Mouse (Mus musculus) midbrain, embryonic 10.5 days (tissue): ENCODE measurements around the gene Amotl1. TPM values are rescaled to one million over a fixed set of nuclear protein-coding genes. Genes with fewer than 3 reads are reported as not detected.
"Not testable (repeated sequence)": the region's sequence is repeated elsewhere in the genome, so short reads cannot be mapped to it uniquely, and the experiment has no call there.

Source experiments
- DNase-seq: peaks from one replicate; pipeline ENCODE4 v3.0.0-alpha.2; 2017; ENCODE audit warnings: low spot score
- H3K27ac ChIP-seq: fragments of 300-500 bp; sonication (generic); replicated peaks from 2 replicates; pipeline ENCODE4 v1.5.1; 2016; ENCODE audit warnings: mild to moderate bottlenecking
- H3K27me3 ChIP-seq: fragments of 300-500 bp; sonication (generic); 2 replicates; pipeline ENCODE4 v1.6.1; 2016; ENCODE audit warnings: low read depth, mild to moderate bottlenecking; ENCODE audit not compliant: poor library complexity, severe bottlenecking
- H3K36me3 ChIP-seq: fragments of 300-500 bp; sonication (generic); 2 replicates; pipeline ENCODE4 v1.6.1; 2016; ENCODE audit warnings: mild to moderate bottlenecking, moderate library complexity
- H3K4me1 ChIP-seq: fragments of 300-500 bp; sonication (generic); 2 replicates; pipeline ENCODE4 v1.6.1; 2016
- H3K4me3 ChIP-seq: fragments of 300-500 bp; sonication (generic); 2 replicates; pipeline ENCODE4 v1.5.1; 2016; ENCODE audit warnings: mild to moderate bottlenecking, moderate library complexity
- H3K9me3 ChIP-seq: fragments of 300-500 bp; sonication (generic); replicated peaks from 2 replicates; pipeline ENCODE4 v1.6.1; 2016; ENCODE audit warnings: mild to moderate bottlenecking
- WGBS: fragments of 180-500 bp; shearing (Covaris S2); methylation state at CpG from one replicate; pipeline ENCODE4 v1.1.7; 2016; 5-methylcytosine and 5-hydroxymethylcytosine counted together
- polyA plus RNA-seq: library from polyadenylated mRNA; unstranded; fragments of >200 nt; fragmentation: Nextera tagmentation; extraction: Ambion mirVana; gene quantifications from 2 replicates; pipeline ENCODE4 v1.2.1, GENCODE M21; 2016

Amotl1 gene
- polyA plus RNA-seq, 1 experiment from 2014 or later = 14.7 TPM

GRCm38 (mm10) chr9:14593880-14594279 lies 51.0 kb downstream of the Amotl1 start:
- Histone ChIP-seq H3K4me1 (no peaks in the 10 kb centered on the region), H3K9me3 (no peaks in the 10 kb centered on the region), H3K27me3 (no peaks in the 10 kb centered on the region), H3K4me3 (no peak overlapping the region), H3K36me3 (peaks cover 82% of the 10 kb centered on the region), H3K27ac (no peak overlapping the region)
- 91% methylated on average over 4 of the region's 4 CpGs for WGBS
- DNase-seq = no peak

GRCm38 (mm10) chr9:14590666-14591065 lies 54.2 kb downstream of the Amotl1 start:
- H3K36me3 ChIP-seq = peaks cover 81% of the 10 kb centered on the region
- WGBS = 91% methylated on average over 7 of the region's 7 CpGs
- H3K27me3 ChIP-seq = no peaks in the 10 kb centered on the region
- H3K4me1 ChIP-seq = peaks cover 11% of the 10 kb centered on the region
- H3K9me3 ChIP-seq = no peaks in the 10 kb centered on the region
- H3K4me3 ChIP-seq = no peak overlapping the region
- H3K27ac ChIP-seq = no peak overlapping the region
- no peak for DNase-seq

GRCm38 (mm10) chr9:14588690-14589089 lies 56.2 kb downstream of the Amotl1 start:
- WGBS = 78% methylated on average over 4 of the region's 4 CpGs
- H3K9me3 ChIP-seq = no peaks in the 10 kb centered on the region
- peaks cover 69% of the 10 kb centered on the region for H3K36me3 ChIP-seq
- H3K4me1 ChIP-seq = peaks cover 25% of the 10 kb centered on the region
- H3K27me3 ChIP-seq = no peaks in the 10 kb centered on the region
- no peak overlapping the region for H3K4me3 ChIP-seq
- no peak for DNase-seq
- H3K27ac ChIP-seq = no peak overlapping the region

GRCm38 (mm10) chr9:14585702-14586101 lies 59.2 kb downstream of the Amotl1 start:
- Histone ChIP-seq H3K4me3 (no peak overlapping the region), H3K9me3 (no peaks in the 10 kb centered on the region), H3K27ac (no peak overlapping the region), H3K27me3 (no peaks in the 10 kb centered on the region), H3K36me3 (peaks cover 56% of the 10 kb centered on the region), H3K4me1 (peaks cover 25% of the 10 kb centered on the region)
- WGBS = 53% methylated on average over 1 of the region's 1 CpGs
- DNase-seq = no peak

- H3K4me3 ChIP-seq = no peak overlapping the region
- H3K9me3 ChIP-seq = no peaks in the 10 kb centered on the region
- H3K27me3 ChIP-seq = no peaks in the 10 kb centered on the region
- WGBS = 93% methylated on average over 4 of the region's 4 CpGs
- H3K36me3 ChIP-seq = peaks cover 65% of the 10 kb centered on the region
- DNase-seq = no peak
- peaks cover 8% of the 10 kb centered on the region for H3K4me1 ChIP-seq
- no peak overlapping the region for H3K27ac ChIP-seq
Observed at GRCm38 (mm10) chr9:14578960-14579359, 65.9 kb downstream of the Amotl1 start.

DNA sequence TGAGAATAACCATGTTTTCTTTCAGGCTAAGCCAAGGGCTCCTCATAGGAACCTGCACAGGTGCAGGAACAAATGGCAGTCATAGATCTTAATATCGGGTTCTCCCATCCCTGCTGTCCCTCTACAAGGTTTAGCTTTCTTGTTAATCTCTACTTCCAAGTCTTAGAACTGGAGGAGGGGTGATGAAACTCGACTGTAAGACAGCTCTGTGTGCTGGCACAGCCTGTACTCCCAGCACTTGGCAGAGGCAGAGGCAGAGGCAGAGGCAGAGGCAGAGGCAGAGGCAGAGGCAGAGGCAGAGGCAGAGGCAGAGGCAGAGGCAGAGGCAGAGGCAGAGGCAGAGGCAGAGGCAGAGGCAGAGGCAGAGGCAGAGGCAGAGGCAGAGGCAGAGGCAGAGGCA lies 68.5 kb downstream of the Amotl1 start:
- peaks cover 80% of the 10 kb centered on the region for H3K36me3 ChIP-seq
- not testable (repeated sequence) for H3K27me3 ChIP-seq, DNase-seq, H3K9me3 ChIP-seq, H3K4me1 ChIP-seq, H3K27ac ChIP-seq, H3K4me3 ChIP-seq
- WGBS = 89% methylated on average over 2 of the region's 2 CpGs

- Histone ChIP-seq H3K9me3 (no peaks in the 10 kb centered on the region), H3K4me1 (no peaks in the 10 kb centered on the region), H3K27ac (peak overlapping the region; percentile 34; the same call in 1 of the 2 replicates), H3K27me3 (no peaks in the 10 kb centered on the region), H3K4me3 (no peak overlapping the region), H3K36me3 (peaks cover 80% of the 10 kb centered on the region)
- no peak for DNase-seq
- WGBS = 89% methylated on average over 12 of the region's 12 CpGs
Observed at GRCm38 (mm10) chr9:14574760-14575399, 70.0 kb downstream of the Amotl1 start.

- Histone ChIP-seq H3K4me1 (no peaks in the 10 kb centered on the region), H3K27ac (no peak overlapping the region), H3K9me3 (no peaks in the 10 kb centered on the region), H3K4me3 (no peak overlapping the region), H3K27me3 (no peaks in the 10 kb centered on the region), H3K36me3 (peaks cover 87% of the 10 kb centered on the region)
- no peak for DNase-seq
- WGBS = 95% methylated on average over 4 of the region's 4 CpGs
Observed at GRCm38 (mm10) chr9:14569175-14569975, 75.5 kb downstream of the Amotl1 start.

DNA sequence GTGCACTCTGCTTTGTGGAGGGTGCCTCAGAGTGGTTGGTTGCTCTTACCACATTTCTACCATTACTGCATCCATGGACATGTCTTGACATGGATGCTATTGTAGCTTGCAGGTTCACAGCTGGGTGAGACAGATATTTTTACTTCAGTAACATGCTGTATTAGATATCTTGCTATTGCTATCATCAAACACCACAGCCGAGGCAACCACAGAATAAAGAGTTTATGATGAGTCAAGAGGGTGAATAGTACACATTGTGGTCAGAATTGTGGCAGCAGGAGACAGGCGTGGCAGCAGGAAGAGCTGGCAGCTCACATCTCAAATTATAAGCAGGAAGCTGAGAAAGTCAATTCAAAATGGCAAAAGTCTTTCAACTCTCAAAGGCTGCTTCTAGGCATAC lies 76.4 kb downstream of the Amotl1 start:
- WGBS = 85% methylated on average over 2 of the region's 2 CpGs
- peaks cover 89% of the 10 kb centered on the region for H3K36me3 ChIP-seq

GRCm38 (mm10) chr9:14564486-14564885 lies 80.4 kb downstream of the Amotl1 start:
- Histone ChIP-seq H3K27ac (no peak overlapping the region), H3K9me3 (no peaks in the 10 kb centered on the region), H3K36me3 (peaks cover 92% of the 10 kb centered on the region), H3K4me3 (no peak overlapping the region), H3K4me1 (peaks cover 9% of the 10 kb centered on the region; the same call in 1 of the 2 replicates), H3K27me3 (no peaks in the 10 kb centered on the region)
- DNase-seq = no peak
- WGBS = 89% methylated on average over 3 of the region's 3 CpGs

More for the DNA sequence above, 76.4 kb downstream of the Amotl1 start:
- Histone ChIP-seq H3K4me3 (no peak overlapping the region), H3K9me3 (no peaks in the 10 kb centered on the region), H3K4me1 (no peaks in the 10 kb centered on the region), H3K27me3 (no peaks in the 10 kb centered on the region), H3K27ac (no peak overlapping the region)
- DNase-seq = no peak

- DNase-seq = no peak
- H3K36me3 ChIP-seq = peaks cover 90% of the 10 kb centered on the region
- H3K9me3 ChIP-seq = no peaks in the 10 kb centered on the region
- H3K4me3 ChIP-seq = no peak overlapping the region
- peaks cover 9% of the 10 kb centered on the region; the same call in 1 of the 2 replicates for H3K4me1 ChIP-seq
- no peaks in the 10 kb centered on the region for H3K27me3 ChIP-seq
- WGBS = 94% methylated on average over 7 of the region's 7 CpGs
- H3K27ac ChIP-seq = no peak overlapping the region
Observed at GRCm38 (mm10) chr9:14563351-14563750, 81.5 kb downstream of the Amotl1 start.

- no peak for DNase-seq
Observed at GRCm38 (mm10) chr9:14560545-14560944, 84.3 kb downstream of the Amotl1 start.

DNA sequence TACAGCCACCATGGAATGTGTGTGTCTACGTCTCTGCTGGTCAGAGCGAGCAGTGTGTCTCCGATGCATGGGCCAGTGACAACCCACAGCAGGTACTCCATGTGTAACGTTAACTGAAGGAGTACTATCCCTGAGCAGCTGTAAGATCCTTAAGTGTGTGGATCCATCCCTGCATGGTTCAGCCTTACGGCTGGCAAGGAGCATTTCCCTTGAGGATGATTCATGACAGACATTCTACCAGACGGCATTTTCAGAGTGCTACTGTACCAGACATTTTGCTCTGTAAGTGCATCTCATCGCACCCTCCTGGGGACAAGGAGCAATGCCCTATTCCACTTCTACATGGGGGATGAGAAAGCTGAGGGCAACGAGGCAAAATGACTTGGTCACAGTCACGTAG lies 84.9 kb downstream of the Amotl1 start:
- Histone ChIP-seq H3K36me3 (peaks cover 97% of the 10 kb centered on the region), H3K27ac (no peak overlapping the region), H3K4me3 (no peak overlapping the region), H3K27me3 (no peaks in the 10 kb centered on the region), H3K9me3 (no peaks in the 10 kb centered on the region), H3K4me1 (peaks cover 9% of the 10 kb centered on the region; the same call in 1 of the 2 replicates)
- WGBS = 90% methylated on average over 9 of the region's 9 CpGs
- DNase-seq = no peak

More at GRCm38 (mm10) chr9:14560545-14560944, 84.3 kb downstream of the Amotl1 start:
- Histone ChIP-seq H3K36me3 (peaks cover 97% of the 10 kb centered on the region), H3K27me3 (no peaks in the 10 kb centered on the region), H3K4me1 (peaks cover 9% of the 10 kb centered on the region; the same call in 1 of the 2 replicates), H3K4me3 (no peak overlapping the region), H3K9me3 (no peaks in the 10 kb centered on the region), H3K27ac (no peak overlapping the region)
- 78% methylated on average over 4 of the region's 4 CpGs for WGBS
